ENCODE assay signal across 8 mouse cellular contexts in the genomic region with DNA sequence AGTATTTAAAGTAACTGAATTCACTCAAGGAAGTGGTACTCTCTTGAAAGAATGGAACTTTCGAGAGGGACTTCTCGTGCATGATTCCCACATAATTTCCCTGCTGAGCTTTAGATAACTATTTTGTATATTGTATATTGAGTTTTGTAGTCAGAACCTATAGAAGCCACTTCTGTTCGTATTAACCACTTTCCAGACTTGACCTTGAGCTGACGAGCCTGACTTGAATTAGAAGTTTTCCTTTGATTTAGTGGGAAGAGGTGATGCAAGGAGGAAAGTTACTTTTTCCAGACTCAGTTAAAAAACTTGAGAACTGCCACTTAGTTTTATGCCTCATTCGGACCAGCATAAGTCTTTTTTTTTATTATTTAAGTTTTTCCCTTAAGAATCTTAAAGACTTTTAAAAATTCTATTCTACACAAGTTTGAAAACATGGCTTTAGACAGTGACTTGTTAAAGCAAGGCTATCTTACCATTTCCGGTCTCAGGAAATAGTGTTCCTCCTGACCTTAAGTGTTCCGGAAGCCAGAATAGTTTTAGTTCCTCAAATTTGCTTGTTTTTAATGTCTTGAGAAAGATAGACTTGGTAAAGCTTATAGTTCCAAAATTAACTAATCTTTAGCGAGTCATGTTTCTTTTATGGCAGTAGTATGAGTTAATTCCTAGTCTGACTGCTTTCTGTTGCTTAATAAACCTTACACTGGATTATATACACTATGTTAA. TPM values are rescaled to one million over a fixed set of nuclear protein-coding genes. Genes with fewer than 3 reads are reported as not detected.
DNase-seq lines count a peak whose midpoint lies in the region; ATAC-seq lines count a peak whose summit lies in the region.

No protein-coding gene starts in this region.

- ATAC-seq in neural tube, embryonic 12.5 days (ENCODE audit: low FRiP score, low read depth) = no peak
- peak; percentile 52 for ATAC-seq in granulocyte monocyte progenitor cell, adult 5-6 weeks (replicated peaks; ENCODE audit: poor library complexity, severe bottlenecking)
- no peak for ATAC-seq in liver, embryonic 13.5 days (ENCODE audit: low read depth)
- no peak for ATAC-seq in stomach, embryonic 15.5 days (ENCODE audit: insufficient read depth, low FRiP score, low read depth)

- H3K4me2 ChIP-seq in neural tube, embryonic 12.5 days (replicated peaks) = peak overlapping the region; percentile 91
- peak overlapping the region; percentile 92 for H3K4me2 ChIP-seq in liver, embryonic 13.5 days
- H3K4me2 ChIP-seq in stomach, embryonic 15.5 days = peak overlapping the region; percentile 76

- intact Hi-C loops in left cerebral cortex, postnatal 25 days (cut with DNase I) = loop anchor here (2.0 to 5.0 kb wide), 3 partner anchors 71 to 215 kb away; a partner anchor contains a TSS

- H3K9ac ChIP-seq in neural tube, embryonic 12.5 days = no peak overlapping the region
- peak overlapping the region; percentile 95 for H3K9ac ChIP-seq in liver, embryonic 13.5 days
- no peak overlapping the region for H3K9ac ChIP-seq in stomach, embryonic 15.5 days

- H3K27ac ChIP-seq in neural tube, embryonic 12.5 days = no peak overlapping the region
- H3K27ac ChIP-seq in liver, embryonic 13.5 days = peak overlapping the region; percentile 51; the same call in 1 of the 2 replicates
- H3K27ac ChIP-seq in stomach, embryonic 15.5 days = no peak overlapping the region

- DNase-seq in neural tube, embryonic 10.5 days (ENCODE audit: extremely low spot score, low spot score) = no peak
- no peak for DNase-seq in liver, embryonic 13.5 days
- DNase-seq in ovary, postnatal 36 days (ENCODE audit: low spot score) = no peak
- DNase-seq in left cerebral cortex, postnatal 25 days (ENCODE audit: low spot score in 2 of 2) = no peak
- DNase-seq in layer of hippocampus, postnatal 10 days (ENCODE audit: low spot score in 2 of 2) = no peak

- H3K27me3 ChIP-seq in neural tube, embryonic 12.5 days (replicated peaks) = no peaks in the 10 kb centered on the region
- no peaks in the 10 kb centered on the region for H3K27me3 ChIP-seq in liver, embryonic 13.5 days
- H3K27me3 ChIP-seq in stomach, embryonic 15.5 days (replicated peaks) = no peaks in the 10 kb centered on the region

- H3K9me3 ChIP-seq in neural tube, embryonic 12.5 days = no peaks in the 10 kb centered on the region
- H3K9me3 ChIP-seq in liver, embryonic 13.5 days (replicated peaks) = no peaks in the 10 kb centered on the region
- H3K9me3 ChIP-seq in stomach, embryonic 15.5 days = no peaks in the 10 kb centered on the region

- no peak overlapping the region for H3K4me3 ChIP-seq in neural tube, embryonic 12.5 days
- peak overlapping the region; percentile 91 for H3K4me3 ChIP-seq in liver, embryonic 13.5 days (replicated peaks)
- peak overlapping the region; percentile 78; the same call in 1 of the 2 replicates for H3K4me3 ChIP-seq in stomach, embryonic 15.5 days (replicated peaks)

- H3K4me1 ChIP-seq in neural tube, embryonic 12.5 days = peaks cover 18% of the 10 kb centered on the region
- H3K4me1 ChIP-seq in liver, embryonic 13.5 days (replicated peaks) = peaks cover 66% of the 10 kb centered on the region
- peaks cover 8% of the 10 kb centered on the region for H3K4me1 ChIP-seq in stomach, embryonic 15.5 days

- H3K36me3 ChIP-seq in neural tube, embryonic 12.5 days = no peaks in the 10 kb centered on the region
- H3K36me3 ChIP-seq in liver, embryonic 13.5 days = no peaks in the 10 kb centered on the region
- no peaks in the 10 kb centered on the region for H3K36me3 ChIP-seq in stomach, embryonic 15.5 days

- 87% methylated on average over 8 of the region's 8 CpGs for WGBS in neural tube, embryonic 12.5 days
- WGBS in liver, embryonic 13.5 days (ENCODE audit: insufficient replicate concordance) = 18% methylated on average over 8 of the region's 8 CpGs
- WGBS in stomach, embryonic 15.5 days = 67% methylated on average over 8 of the region's 8 CpGs

RNA-seq across cellular contexts. Expression of a gene that starts 1.6 kb away (rescaled TPM):
- polyA plus RNA-seq in neural tube, embryonic 12.5 days (2016; fragmentation: Nextera tagmentation; extraction: Ambion mirVana) = not detected in 2 replicates
- 0.75 TPM in 1 of 2 replicates, not detected in the other for total RNA-seq in granulocyte monocyte progenitor cell, adult 5-6 weeks (2014; fragmentation: Nextera tagmentation)
- total RNA-seq in granulocyte monocyte progenitor cell, adult 5-6 weeks (2017) = 0.36 TPM in 1 of 2 replicates, not detected in the other
- polyA plus RNA-seq in liver, embryonic 13.5 days (2015; fragmentation: Nextera tagmentation; extraction: Ambion mirVana) = not detected in 2 replicates
- not detected in 2 replicates for polyA plus RNA-seq in stomach, embryonic 15.5 days (2015; fragmentation: Nextera tagmentation; extraction: Ambion mirVana)
- total RNA-seq in left cerebral cortex, postnatal 25 days (2021) = 1 to 10 TPM; 4.1 to 4.4 TPM
- total RNA-seq in layer of hippocampus, postnatal 10 days (2021) = 1 to 10 TPM; 1.0 to 1.3 TPM

RNA-seq across cellular contexts. Expression of a gene that starts 2.1 kb away (rescaled TPM):
- polyA plus RNA-seq in neural tube, embryonic 12.5 days (2016; fragmentation: Nextera tagmentation; extraction: Ambion mirVana) = 15.7 and 19.4 TPM in 2 replicates
- total RNA-seq in granulocyte monocyte progenitor cell, adult 5-6 weeks (2014; fragmentation: Nextera tagmentation) = 57.3 and 62.2 TPM in 2 replicates
- total RNA-seq in granulocyte monocyte progenitor cell, adult 5-6 weeks (2017) = 51.3 and 51.8 TPM in 2 replicates
- 3.6 and 3.9 TPM in 2 replicates for polyA plus RNA-seq in liver, embryonic 13.5 days (2015; fragmentation: Nextera tagmentation; extraction: Ambion mirVana)
- 10.5 and 11.8 TPM in 2 replicates for polyA plus RNA-seq in stomach, embryonic 15.5 days (2015; fragmentation: Nextera tagmentation; extraction: Ambion mirVana)
- 100 to 1,000 TPM; 119 to 130 TPM for total RNA-seq in left cerebral cortex, postnatal 25 days (2021)
- 10 to 100 TPM; 81.2 to 83.7 TPM for total RNA-seq in layer of hippocampus, postnatal 10 days (2021)

RNA-seq across cellular contexts. Expression of a gene that starts 6.0 kb away (rescaled TPM):
- polyA plus RNA-seq in neural tube, embryonic 12.5 days (2016; fragmentation: Nextera tagmentation; extraction: Ambion mirVana) = 140 and 154 TPM in 2 replicates
- 139 and 177 TPM in 2 replicates for total RNA-seq in granulocyte monocyte progenitor cell, adult 5-6 weeks (2014; fragmentation: Nextera tagmentation)
- 220 and 244 TPM in 2 replicates for total RNA-seq in granulocyte monocyte progenitor cell, adult 5-6 weeks (2017)
- polyA plus RNA-seq in liver, embryonic 13.5 days (2015; fragmentation: Nextera tagmentation; extraction: Ambion mirVana) = 199 and 208 TPM in 2 replicates
- 213 and 223 TPM in 2 replicates for polyA plus RNA-seq in stomach, embryonic 15.5 days (2015; fragmentation: Nextera tagmentation; extraction: Ambion mirVana)
- total RNA-seq in left cerebral cortex, postnatal 25 days (2021) = 10 to 100 TPM; 50.4 to 55.0 TPM
- total RNA-seq in layer of hippocampus, postnatal 10 days (2021) = 10 to 100 TPM; 61.9 to 80.6 TPM

RNA-seq across cellular contexts. Expression of a gene that starts 8.6 kb away (rescaled TPM):
- polyA plus RNA-seq in neural tube, embryonic 12.5 days (2016; fragmentation: Nextera tagmentation; extraction: Ambion mirVana) = not detected in 2 replicates
- not detected in 2 replicates for total RNA-seq in granulocyte monocyte progenitor cell, adult 5-6 weeks (2014; fragmentation: Nextera tagmentation)
- total RNA-seq in granulocyte monocyte progenitor cell, adult 5-6 weeks (2017) = not detected in 2 replicates
- not detected in 2 replicates for polyA plus RNA-seq in liver, embryonic 13.5 days (2015; fragmentation: Nextera tagmentation; extraction: Ambion mirVana)
- 0.04 TPM in 1 of 2 replicates, not detected in the other for polyA plus RNA-seq in stomach, embryonic 15.5 days (2015; fragmentation: Nextera tagmentation; extraction: Ambion mirVana)
- under 1 TPM in 1 of 2 experiments, not detected in 1; 0.09 TPM for total RNA-seq in left cerebral cortex, postnatal 25 days (2021)
- not detected for total RNA-seq in layer of hippocampus, postnatal 10 days (2021)

RNA-seq across cellular contexts. Expression of a gene that starts 28.4 kb away (rescaled TPM):
- polyA plus RNA-seq in neural tube, embryonic 12.5 days (2016; fragmentation: Nextera tagmentation; extraction: Ambion mirVana) = 15.9 and 16.8 TPM in 2 replicates
- total RNA-seq in granulocyte monocyte progenitor cell, adult 5-6 weeks (2014; fragmentation: Nextera tagmentation) = 17.3 and 26.8 TPM in 2 replicates
- total RNA-seq in granulocyte monocyte progenitor cell, adult 5-6 weeks (2017) = 7.7 and 10.6 TPM in 2 replicates
- polyA plus RNA-seq in liver, embryonic 13.5 days (2015; fragmentation: Nextera tagmentation; extraction: Ambion mirVana) = 2.7 and 2.8 TPM in 2 replicates
- polyA plus RNA-seq in stomach, embryonic 15.5 days (2015; fragmentation: Nextera tagmentation; extraction: Ambion mirVana) = 27.0 and 28.0 TPM in 2 replicates
- 100 to 1,000 TPM; 135 to 158 TPM for total RNA-seq in left cerebral cortex, postnatal 25 days (2021)
- 10 to 100 TPM; 59.7 to 62.4 TPM for total RNA-seq in layer of hippocampus, postnatal 10 days (2021)
